Mouse (Mus musculus) G1E-ER4 (cell line): Measurements from ENCODE around the gene Ttc7b. TPM values are rescaled to one million over a fixed set of nuclear protein-coding genes. Genes with fewer than 3 reads are reported as not detected.

Experiments used
- GATA1 ChIP-seq: IDR thresholded peaks from one replicate; pipeline ENCODE4 v1.8.0; 2012; ENCODE audit warnings: low read length, inconsistent platforms
- polyA plus RNA-seq: library from polyadenylated mRNA; stranded (reverse); fragments of >175 nt; gene quantifications from 2 replicates; pipeline ENCODE4 v1.2.3, GENCODE M21; 2012

Gene Ttc7b
- polyA plus RNA-seq, 1 experiment: 24.7 TPM

DNA sequence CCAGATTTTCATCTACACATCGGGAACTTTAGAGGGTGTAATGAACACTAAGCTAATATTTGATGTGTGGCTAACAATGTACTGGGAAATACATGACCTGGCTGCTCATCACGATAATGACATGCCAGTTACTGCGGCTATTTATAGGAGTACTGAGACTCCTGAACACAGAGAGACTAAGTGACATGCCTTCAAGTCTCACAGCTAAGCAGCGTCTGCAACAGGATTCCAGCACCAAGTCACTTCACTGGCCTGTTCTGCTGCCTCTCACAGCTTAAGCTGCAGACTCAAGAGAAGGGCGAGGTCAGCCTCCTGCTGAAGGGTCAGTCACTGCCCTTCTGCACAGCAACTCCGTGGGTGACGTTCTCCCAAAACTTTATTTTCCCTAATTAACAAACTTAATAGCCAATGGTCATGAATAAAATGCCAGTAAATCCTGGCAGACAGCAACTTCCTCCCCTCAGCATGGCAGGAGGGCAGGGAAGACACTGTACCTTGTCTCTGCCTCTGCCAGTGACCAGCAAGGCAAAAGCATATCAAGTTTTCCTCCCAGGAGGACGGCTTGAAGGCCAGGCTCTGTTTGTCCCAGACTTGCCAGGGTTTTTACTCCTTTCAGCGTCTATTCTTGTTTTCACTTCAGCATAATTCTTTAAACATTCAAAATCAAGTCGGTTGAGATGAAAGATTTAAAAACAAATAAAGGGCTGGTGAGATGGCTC lies 64.2 kb downstream of the Ttc7b start:
- TF ChIP-seq GATA1: no peak

GRCm38 (mm10) chr12:100455453-100455852 lies 65.2 kb downstream of the Ttc7b start:
- TF ChIP-seq GATA1: no peak

GRCm38 (mm10) chr12:100447701-100448277 lies 72.8 kb downstream of the Ttc7b start:
- no peak for TF ChIP-seq GATA1

DNA sequence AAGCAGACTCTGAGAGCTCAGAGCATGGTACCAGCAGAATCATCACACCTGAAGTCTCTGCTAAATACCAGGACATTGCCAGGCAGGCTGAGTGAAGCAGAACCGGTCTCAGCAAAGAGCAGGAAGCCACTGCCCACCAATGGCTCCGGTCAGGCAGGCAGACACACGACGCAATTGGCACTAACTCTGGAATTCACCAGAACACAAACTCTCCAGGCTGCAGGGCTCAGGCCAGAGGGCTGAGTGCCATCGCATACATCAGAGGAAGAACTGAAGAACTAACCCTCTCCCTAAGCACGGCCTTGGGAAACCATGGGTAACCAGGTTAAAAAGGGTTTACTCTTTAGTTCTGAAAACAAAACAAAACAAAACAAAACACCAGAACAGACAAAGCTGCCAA lies 73.5 kb downstream of the Ttc7b start:
- no peak for TF ChIP-seq GATA1

- TF ChIP-seq GATA1: no peak
Observed at GRCm38 (mm10) chr12:100445686-100446085, 74.9 kb downstream of the Ttc7b start.

DNA sequence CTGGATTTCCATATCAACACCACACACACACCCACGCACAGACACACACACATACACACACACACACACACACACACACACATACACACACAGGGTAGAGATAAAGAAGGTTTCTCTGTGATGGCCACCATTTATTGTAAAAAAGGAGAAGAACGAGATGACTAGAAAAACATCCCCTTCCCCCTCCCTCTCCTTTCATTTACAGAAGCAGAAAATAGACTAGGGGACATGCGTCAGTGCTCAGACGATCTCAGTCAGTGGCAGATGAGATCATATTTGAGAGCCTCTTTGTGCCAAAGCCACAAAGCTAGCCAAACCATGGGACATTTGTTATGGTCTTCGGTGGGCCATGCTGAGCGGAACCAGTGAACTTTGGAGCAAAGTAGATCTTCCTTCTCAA lies 75.4 kb downstream of the Ttc7b start:
- TF ChIP-seq GATA1: no peak

DNA sequence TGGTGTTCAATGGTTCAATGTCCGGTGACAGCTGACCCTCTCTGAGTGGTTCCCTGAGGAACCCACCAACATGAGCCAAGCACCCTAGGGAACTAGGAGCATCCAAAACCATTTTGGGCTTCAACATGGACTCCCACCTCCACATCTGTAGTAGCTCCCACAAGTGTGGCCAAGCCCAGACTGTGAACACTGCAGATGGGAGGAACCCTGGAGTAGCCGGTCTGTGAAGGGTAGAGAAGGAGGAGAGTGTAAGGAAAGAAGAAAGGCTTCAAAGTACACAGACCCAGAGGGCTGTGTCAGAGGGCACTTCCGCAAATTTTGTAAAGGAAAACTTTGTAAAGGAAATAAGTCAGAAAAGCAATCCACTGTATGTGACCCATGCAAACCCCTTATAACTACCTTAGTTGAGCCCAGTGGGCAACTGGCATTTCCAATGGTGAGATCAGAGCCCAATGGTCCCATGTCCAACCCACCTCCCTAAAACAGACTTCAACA lies 75.9 kb downstream of the Ttc7b start:
- no peak for TF ChIP-seq GATA1

DNA sequence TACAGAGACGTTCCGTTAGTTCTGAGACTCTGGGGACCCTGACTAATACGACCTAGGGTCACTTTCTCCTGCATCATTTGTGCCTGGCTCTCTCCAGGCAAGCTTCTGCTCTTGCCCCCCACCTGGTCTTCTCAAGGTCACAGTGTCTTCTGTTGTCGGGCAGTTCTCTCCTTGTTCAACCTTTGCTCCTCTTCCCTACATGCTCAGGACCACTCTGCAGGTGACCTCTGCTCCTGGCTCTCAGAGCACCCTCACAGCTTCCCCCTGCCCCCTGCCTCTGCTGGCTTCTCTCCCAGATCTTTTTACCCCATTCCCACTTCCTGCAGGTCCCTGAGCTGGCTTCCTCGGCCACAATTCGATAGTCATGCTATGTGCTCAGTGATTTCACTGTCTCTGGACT lies 77.2 kb downstream of the Ttc7b start:
- no peak for TF ChIP-seq GATA1

DNA sequence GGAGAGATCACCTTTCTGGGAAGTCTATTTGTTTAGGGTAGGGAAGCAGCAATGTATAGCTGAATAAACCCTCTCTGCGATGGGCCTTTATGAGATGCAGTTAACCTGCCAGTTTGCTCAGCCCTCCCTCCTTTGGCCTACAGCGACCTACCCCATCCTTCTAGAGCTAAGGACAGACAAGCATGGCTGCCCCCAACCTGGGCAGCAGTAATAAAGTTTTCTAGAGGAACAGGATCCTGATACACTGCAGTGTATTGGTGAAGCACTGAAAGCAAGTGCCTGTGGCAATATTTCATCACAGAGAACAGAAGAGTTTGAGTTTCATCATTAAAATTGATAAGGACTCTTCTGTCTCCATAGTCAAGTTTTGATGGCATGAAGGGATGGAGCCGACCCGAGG lies 79.0 kb downstream of the Ttc7b start:
- no peak for TF ChIP-seq GATA1

- TF ChIP-seq GATA1: no peak
Observed at GRCm38 (mm10) chr12:100439883-100440282, 80.7 kb downstream of the Ttc7b start.

DNA sequence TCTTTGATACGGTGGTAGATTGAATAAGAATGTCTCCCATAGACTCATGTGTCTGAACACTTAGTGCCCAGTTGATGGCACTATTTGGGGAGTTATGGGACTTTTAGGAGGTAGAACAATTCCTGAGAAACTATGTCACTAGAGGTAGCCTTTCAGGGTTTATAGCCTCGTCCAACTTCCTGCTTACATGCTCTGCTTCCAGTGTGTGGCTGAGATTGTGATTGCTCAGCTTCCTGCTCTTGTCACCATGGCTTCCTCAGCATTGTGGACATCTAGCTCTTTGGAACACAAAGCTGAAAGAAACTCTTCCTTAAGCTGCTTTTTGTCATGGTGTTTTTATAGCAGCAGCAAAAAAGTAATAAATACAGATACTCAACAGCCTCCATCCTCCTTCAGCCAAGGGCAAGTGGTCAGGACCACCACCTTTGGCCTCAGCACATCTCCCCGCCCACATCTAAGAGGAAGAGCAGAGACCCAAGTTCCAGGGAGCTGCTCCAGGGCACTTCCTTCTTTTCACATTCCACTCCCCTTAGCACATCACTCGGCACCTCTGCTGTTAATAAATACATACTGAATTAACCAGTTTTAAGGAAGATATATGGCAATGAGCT lies 81.4 kb downstream of the Ttc7b start:
- TF ChIP-seq GATA1: no peak

DNA sequence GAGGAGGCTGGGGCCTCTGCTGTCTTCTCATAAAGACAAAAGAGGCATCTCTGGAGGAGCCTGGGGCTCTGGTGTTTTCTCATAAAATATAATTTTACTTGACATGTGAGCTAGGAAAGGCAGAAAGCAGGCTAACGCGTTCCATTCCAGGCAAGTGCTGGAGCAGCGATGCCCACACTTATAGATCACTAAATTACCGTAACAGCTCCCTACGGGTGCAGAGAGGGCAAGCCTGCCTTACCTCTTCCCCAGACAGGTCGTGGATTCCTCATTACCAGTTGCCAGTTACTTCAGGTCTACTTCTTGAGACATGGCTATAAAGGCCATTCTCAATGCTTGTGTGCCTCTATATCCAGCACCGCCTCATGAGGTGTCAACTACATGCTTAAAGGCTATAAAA lies 82.1 kb downstream of the Ttc7b start:
- TF ChIP-seq GATA1: no peak

DNA sequence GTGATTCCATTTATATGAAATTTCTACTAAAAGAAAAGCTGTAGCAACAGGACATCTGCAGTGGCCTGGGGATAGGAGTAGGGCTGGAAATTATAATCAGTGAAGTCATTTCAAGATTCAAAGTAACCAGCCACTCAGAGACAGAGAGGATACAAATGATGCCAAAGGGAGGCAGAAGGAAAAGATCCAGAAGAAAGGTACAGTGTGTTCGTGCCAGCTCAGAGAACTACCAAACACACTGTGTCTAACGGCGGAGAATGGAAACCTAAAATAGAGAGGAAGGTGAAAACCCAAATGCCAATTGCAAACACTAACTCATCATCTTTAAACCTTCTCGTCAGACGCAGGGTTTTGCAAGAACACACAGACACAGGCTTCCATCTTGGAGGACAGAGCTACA lies 82.8 kb downstream of the Ttc7b start:
- no peak for TF ChIP-seq GATA1

- TF ChIP-seq GATA1: no peak
Observed at GRCm38 (mm10) chr12:100435763-100436162, 84.9 kb downstream of the Ttc7b start.

DNA sequence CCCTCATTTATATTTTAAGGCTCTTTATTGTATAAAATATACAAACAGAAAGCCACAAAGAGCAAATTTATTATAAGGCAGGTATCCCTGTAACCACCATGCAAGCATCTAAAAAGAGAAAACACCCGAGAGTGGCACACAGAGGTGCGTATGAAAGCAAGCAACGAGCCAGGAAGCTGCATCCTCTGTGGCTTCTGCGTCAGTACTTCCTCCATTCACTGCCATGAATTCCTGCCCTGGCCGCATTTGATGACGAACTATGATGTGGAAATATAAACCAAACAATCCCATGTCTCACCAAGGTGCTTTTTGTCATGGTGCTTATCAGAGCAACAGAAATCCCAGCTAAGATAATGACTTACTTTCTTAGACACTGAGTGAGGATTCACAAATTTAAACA lies 88.8 kb downstream of the Ttc7b start:
- no peak for TF ChIP-seq GATA1

DNA sequence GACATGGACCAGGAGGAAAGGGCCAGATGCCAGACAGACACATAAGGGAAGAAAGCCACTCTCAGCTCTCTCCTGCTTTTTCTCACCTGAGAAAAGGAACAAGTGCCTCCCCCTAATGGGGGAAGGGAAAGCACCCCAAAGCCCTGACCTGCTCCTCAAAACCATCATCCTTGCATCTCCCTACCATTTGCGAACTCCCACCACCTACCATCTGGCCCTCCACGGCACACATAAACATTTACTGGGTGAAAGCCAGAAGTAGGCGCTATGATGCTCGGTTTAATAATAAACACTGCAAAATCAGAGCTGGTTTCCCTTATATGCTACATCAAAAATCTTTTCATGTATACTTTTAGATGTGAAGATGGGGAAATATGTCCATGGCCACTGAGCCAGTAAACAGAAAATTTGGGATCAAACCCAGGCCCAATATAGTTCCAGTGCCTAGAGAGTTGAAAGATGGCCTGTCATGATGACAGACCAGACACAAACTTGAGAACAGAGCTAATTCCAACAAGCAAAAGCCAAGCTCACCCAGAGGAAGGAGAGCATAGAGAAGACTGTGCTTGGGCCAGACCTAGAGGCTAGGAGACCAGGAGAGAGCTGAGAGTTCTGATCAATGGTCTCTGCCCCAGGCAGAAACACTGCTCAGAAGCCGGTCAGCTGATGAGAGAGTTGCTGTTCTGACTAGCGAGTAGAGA lies 91.1 kb downstream of the Ttc7b start:
- no peak for TF ChIP-seq GATA1

DNA sequence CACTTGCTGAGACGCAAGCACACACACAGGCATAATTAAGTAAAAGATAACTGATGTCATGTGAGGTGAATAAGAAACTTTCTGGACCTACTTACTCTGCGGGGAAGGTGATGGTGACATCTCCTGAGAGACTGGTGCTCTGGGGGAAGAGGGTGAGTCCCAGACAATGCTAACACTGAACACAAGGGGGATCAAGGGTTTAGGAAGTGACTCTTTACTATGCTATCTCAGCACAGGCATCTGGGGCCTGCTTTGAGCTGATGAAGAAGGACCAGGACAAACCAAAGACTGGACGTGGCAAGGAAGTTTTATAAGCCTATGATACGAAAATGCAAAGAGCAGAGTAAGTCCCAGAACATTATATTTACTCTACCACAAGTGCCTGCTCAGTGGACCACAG lies 92.4 kb downstream of the Ttc7b start:
- TF ChIP-seq GATA1: no peak
